Comparison of ENCODE assay signal across 9 mouse cellular contexts in genomic region chr2:104130969-104131368, GRCm38 (mm10). TPM values are rescaled to one million over a fixed set of nuclear protein-coding genes. Genes with fewer than 3 reads are reported as not detected.
A peak's percentile ranks its signal among the peaks of the same experiment; 100 is the strongest.
DNase-seq lines count a peak whose midpoint lies in the region; ATAC-seq and TF ChIP-seq lines count a peak whose summit lies in the region.
"Had no signal": no experiment of that assay in that cellular context is flagged by ENCODE, and none has a peak within 500 bp of the region (broad histone marks: within the 10 kb centered on the region; RNA-seq: fewer than 3 reads in every experiment).

No protein-coding gene starts in this region.

- no peaks in the 10 kb centered on the region for H3K9me3 ChIP-seq in hindbrain, postnatal 0 days (ENCODE audit: low read length)
- no peaks in the 10 kb centered on the region for H3K9me3 ChIP-seq in hindbrain, embryonic 16.5 days (ENCODE audit: control insufficient read depth, low read length)
- H3K9me3 ChIP-seq in liver, embryonic 15.5 days (replicated peaks): no peaks in the 10 kb centered on the region

- TF ChIP-seq CTCF in hindbrain, postnatal 0 days (IDR thresholded peaks at IDR 0.05; ENCODE audit: low read depth): peak; percentile 65
- peak; percentile 77 for TF ChIP-seq CTCF in bone marrow, adult 2 months (IDR thresholded peaks at IDR 0.05; ENCODE audit: control insufficient read depth, insufficient read depth, low read length)

- H3K4me2 ChIP-seq in hindbrain, postnatal 0 days (ENCODE audit: low read depth, low read length): no peak overlapping the region
- no peak overlapping the region for H3K4me2 ChIP-seq in hindbrain, embryonic 16.5 days (ENCODE audit: low read length)
- H3K4me2 ChIP-seq in liver, embryonic 15.5 days: peak overlapping the region; percentile 64; the same call in 1 of the 2 replicates

- H3K27ac ChIP-seq in hindbrain, postnatal 0 days: no peak overlapping the region
- H3K27ac ChIP-seq in hindbrain, embryonic 16.5 days (ENCODE audit: low read depth, low read length): no peak overlapping the region
- H3K27ac ChIP-seq in bone marrow, adult 2 months (ENCODE audit: control insufficient read depth, insufficient read depth, low read depth, low read length, poor library complexity): no peak overlapping the region
- peak overlapping the region; percentile 92 for H3K27ac ChIP-seq in liver, embryonic 15.5 days (replicated peaks)

- peak; percentile 31 for DNase-seq in hindbrain, postnatal 0 days (ENCODE audit: low spot score)
- peak; percentile 20 for DNase-seq in CD4-positive helper T cell, adult 2 months (ENCODE audit: low read depth, low spot score)
- DNase-seq in thymus, postnatal 14 days: peak; percentile 67
- DNase-seq in adipocyte (ENCODE audit: low spot score): no peak
- no peak for DNase-seq in layer of hippocampus, adult 9-11 months

- no peaks in the 10 kb centered on the region for H3K36me3 ChIP-seq in hindbrain, postnatal 0 days (ENCODE audit: insufficient read depth, low read length)
- no peaks in the 10 kb centered on the region for H3K36me3 ChIP-seq in hindbrain, embryonic 16.5 days (ENCODE audit: control insufficient read depth, insufficient read depth, low read length)
- no peaks in the 10 kb centered on the region for H3K36me3 ChIP-seq in liver, embryonic 15.5 days (replicated peaks)

- no peaks in the 10 kb centered on the region for H3K4me1 ChIP-seq in hindbrain, postnatal 0 days (ENCODE audit: insufficient read depth, low read length)
- no peaks in the 10 kb centered on the region for H3K4me1 ChIP-seq in hindbrain, embryonic 16.5 days (ENCODE audit: control insufficient read depth, insufficient read depth, low read depth, low read length)
- peaks cover 7% of the 10 kb centered on the region for H3K4me1 ChIP-seq in bone marrow, adult 2 months (ENCODE audit: control insufficient read depth, insufficient read depth, low read length)
- H3K4me1 ChIP-seq in liver, embryonic 15.5 days (replicated peaks): peaks cover 39% of the 10 kb centered on the region

- H3K9ac ChIP-seq in hindbrain, postnatal 0 days (replicated peaks; ENCODE audit: low read length): no peak overlapping the region
- H3K9ac ChIP-seq in hindbrain, embryonic 16.5 days (ENCODE audit: low read depth, low read length): no peak overlapping the region
- peak overlapping the region; percentile 29; the same call in 1 of the 2 replicates for H3K9ac ChIP-seq in liver, embryonic 15.5 days

- WGBS in hindbrain, postnatal 0 days: 65% methylated on average over 3 of the region's 3 CpGs
- WGBS in hindbrain, embryonic 16.5 days: 56% methylated on average over 3 of the region's 3 CpGs
- 52% methylated on average over 3 of the region's 3 CpGs for WGBS in bone marrow, adult 2 months
- WGBS in liver, embryonic 15.5 days (ENCODE audit: insufficient replicate concordance): 42% methylated on average over 3 of the region's 3 CpGs

- no peak overlapping the region for H3K4me3 ChIP-seq in hindbrain, postnatal 0 days (ENCODE audit: low read length)
- no peak overlapping the region for H3K4me3 ChIP-seq in hindbrain, embryonic 16.5 days (ENCODE audit: low read length)
- H3K4me3 ChIP-seq in bone marrow, adult 2 months (replicated peaks; ENCODE audit: control insufficient read depth, low read depth, low read length): no peak overlapping the region
- no peak overlapping the region for H3K4me3 ChIP-seq in liver, embryonic 15.5 days (replicated peaks)

- TF ChIP-seq POLR2A in bone marrow, adult 2 months (IDR thresholded peaks at IDR 0.05; ENCODE audit: borderline replicate concordance, control insufficient read depth, low read depth, low read length): no peak

- no peak for ATAC-seq in hindbrain, postnatal 0 days
- ATAC-seq in hindbrain, embryonic 16.5 days: no peak
- no peak for ATAC-seq in liver, embryonic 15.5 days (ENCODE audit: insufficient read depth)

- no peaks in the 10 kb centered on the region for H3K27me3 ChIP-seq in hindbrain, postnatal 0 days (ENCODE audit: insufficient read depth, low read length)
- H3K27me3 ChIP-seq in hindbrain, embryonic 16.5 days (replicated peaks; ENCODE audit: control insufficient read depth, insufficient read depth, low read length): peaks cover 4% of the 10 kb centered on the region
- H3K27me3 ChIP-seq in liver, embryonic 15.5 days: peaks cover 30% of the 10 kb centered on the region

RNA-seq across cellular contexts. Expression of gene A930018P22Rik, which starts 8.4 kb away (rescaled TPM):
- total RNA-seq in hindbrain, postnatal 0 days (2014; rRNA removed): 0.31 and 2.2 TPM in 2 replicates
- polyA plus RNA-seq in hindbrain, postnatal 0 days (2015; fragmentation: Nextera tagmentation; extraction: Ambion mirVana): 0.23 TPM in 1 of 2 replicates, not detected in the other
- not detected in 2 replicates for polyA plus RNA-seq in hindbrain, embryonic 16.5 days (2015; fragmentation: Nextera tagmentation; extraction: Ambion mirVana)
- polyA plus RNA-seq in bone marrow, adult 2 months (2011; ENCODE audit: insufficient read depth, insufficient read length, low replicate concordance, missing spikeins): not detected in 2 replicates
- 0.36 and 0.77 TPM in 2 replicates for polyA plus RNA-seq in liver, embryonic 15.5 days (2015; fragmentation: Nextera tagmentation; extraction: Ambion mirVana)
- polyA plus RNA-seq: heart, embryonic 14.5 days had no signal

RNA-seq across cellular contexts. Expression of gene Cd59a, which starts 35.4 kb away (rescaled TPM):
- 2.9 and 8.9 TPM in 2 replicates for total RNA-seq in hindbrain, postnatal 0 days (2014; rRNA removed)
- polyA plus RNA-seq in hindbrain, postnatal 0 days (2015; fragmentation: Nextera tagmentation; extraction: Ambion mirVana): 16.0 and 17.0 TPM in 2 replicates
- 15.3 and 18.4 TPM in 2 replicates for polyA plus RNA-seq in hindbrain, embryonic 16.5 days (2015; fragmentation: Nextera tagmentation; extraction: Ambion mirVana)
- 22.6 and 39.7 TPM in 2 replicates for polyA plus RNA-seq in bone marrow, adult 2 months (2011; ENCODE audit: insufficient read depth, insufficient read length, low replicate concordance, missing spikeins)
- 90.3 and 92.5 TPM in 2 replicates for polyA plus RNA-seq in liver, embryonic 15.5 days (2015; fragmentation: Nextera tagmentation; extraction: Ambion mirVana)

Comparison
In these comparisons a context has a peak if more than half of its experiments do, and no peak if none do; other contexts are left out.
1. DNase-seq: peak in hindbrain, postnatal 0 days (single experiment), CD4-positive helper T cell, adult 2 months (single experiment) and thymus, postnatal 14 days (single experiment); none in adipocyte (single experiment) and layer of hippocampus, adult 9-11 months (single experiment).